Mouse (Mus musculus): Measurements from ENCODE around the gene Cyp2t4.

Cyp2t4 gene

DNA sequence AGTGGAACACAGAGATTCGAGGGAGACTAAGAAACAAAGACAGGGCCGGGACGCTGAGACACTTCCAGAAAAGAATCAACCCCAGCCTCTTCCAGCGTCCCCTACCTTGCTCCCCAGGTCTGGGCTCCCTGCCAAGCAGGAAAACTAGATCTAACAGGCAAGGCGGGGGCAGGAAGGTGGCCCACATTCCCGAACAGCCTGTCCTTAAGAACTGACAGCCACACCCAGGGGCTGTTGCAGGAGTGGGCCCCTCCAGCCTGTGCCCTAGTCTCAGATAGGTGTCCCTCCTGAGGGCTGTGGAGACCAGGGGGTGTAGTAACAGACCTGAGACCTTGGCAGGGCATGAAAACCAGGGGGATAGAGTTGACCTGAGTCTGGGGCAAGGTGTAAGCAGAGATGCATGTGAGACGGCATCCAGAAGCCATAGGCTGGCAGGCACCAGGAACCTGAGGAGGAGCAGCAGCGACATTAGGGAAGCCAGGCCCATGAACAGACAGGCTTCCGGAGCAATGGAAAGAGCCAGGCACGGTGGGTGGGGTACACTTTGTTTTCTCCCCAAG is at the start of gene Cyp2t4:
Cyp2t4 (plus strand) TSS at position 510 of the 560 bp plus-strand sequence.
- in situ Hi-C loops (cut with MboI; ENCODE audit: unreplicated experiment in 2 of 2): loop anchor here in 1 of 2 experiments (25.0 kb wide), 1 partner anchor 1034 kb away; the partner anchor contains the start of gene Dyrk1b

GRCm38 (mm10) chr7:27104882-27105281 is 48.6 kb upstream of the Cyp2t4 start:
- in situ Hi-C loops (cut with MboI; ENCODE audit: unreplicated experiment in 2 of 2): no loop called here

GRCm38 (mm10) chr7:27110327-27110726 is 43.2 kb upstream of the Cyp2t4 start:
- in situ Hi-C loops (cut with MboI; ENCODE audit: unreplicated experiment in 2 of 2): no loop called here

DNA sequence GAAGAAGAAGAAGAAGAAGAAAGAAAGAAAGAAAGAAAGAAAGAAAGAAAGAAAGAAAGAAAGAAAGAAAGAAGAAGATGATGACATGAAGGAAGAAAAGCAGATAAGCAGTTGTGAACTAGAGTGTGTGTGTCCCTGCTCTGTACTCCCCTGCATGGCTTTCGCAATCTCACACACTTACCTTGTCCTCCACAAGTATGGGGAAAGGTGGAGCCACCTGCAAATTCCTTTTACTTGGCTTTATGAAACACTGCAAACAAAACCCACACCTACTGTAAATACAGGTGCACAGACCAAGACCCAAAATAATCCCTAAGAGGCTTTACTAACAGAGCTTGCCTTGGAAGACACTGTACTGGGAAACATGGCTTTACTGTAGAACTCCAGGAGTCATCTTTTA is 42.5 kb upstream of the Cyp2t4 start:
- in situ Hi-C loops (cut with MboI; ENCODE audit: unreplicated experiment in 2 of 2): no loop called here

DNA sequence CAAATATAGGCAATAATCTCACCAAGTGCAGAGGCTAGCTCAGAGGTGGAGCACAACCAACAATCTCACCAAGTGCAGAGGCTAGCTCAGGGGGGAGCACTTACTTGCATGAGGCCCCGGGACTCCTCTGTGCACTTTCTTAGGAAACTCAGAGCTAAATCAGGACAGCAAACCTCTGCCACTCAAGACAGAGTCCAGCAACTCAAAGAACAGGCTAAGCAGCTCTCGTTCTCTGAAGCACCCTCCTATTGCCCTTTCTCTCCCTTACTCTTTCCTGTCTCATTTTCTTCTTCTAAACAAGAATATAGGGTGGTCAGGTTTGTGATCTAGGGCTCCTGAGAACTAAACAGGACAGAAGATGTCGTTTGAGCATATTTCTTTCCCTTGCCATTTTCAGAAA is 41.5 kb upstream of the Cyp2t4 start:
- in situ Hi-C loops (cut with MboI; ENCODE audit: unreplicated experiment in 2 of 2): no loop called here

DNA sequence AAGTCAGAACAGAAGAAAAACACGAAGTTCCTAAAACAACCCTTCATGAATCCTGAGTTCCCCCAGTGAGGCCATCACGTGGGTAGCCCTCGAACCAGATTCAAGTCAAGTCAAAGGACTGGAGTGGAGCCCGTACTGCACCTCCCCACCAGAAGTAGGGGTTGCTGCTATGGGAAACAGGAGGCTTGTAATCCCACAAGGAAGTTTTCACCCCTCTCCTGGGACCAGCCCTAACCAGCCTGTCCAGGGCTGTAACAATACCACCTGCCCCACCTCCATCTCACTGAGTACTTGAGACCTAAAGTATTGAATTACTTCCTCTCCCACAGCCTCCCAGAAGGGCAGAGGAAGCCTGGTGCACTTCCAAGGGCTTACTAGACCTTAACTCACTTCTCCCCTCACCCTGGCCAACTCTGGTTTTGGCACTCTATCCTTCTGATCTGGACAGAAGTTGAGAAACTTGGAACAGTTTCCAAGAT is 35.4 kb upstream of the Cyp2t4 start:
- in situ Hi-C loops (cut with MboI; ENCODE audit: unreplicated experiment in 2 of 2): no loop called here

- in situ Hi-C loops (cut with MboI; ENCODE audit: unreplicated experiment in 2 of 2): no loop called here
Measured at GRCm38 (mm10) chr7:27119676-27120075, 33.8 kb upstream of the Cyp2t4 start, which contains the start of gene Cyp2f2. Gene Cyp2f2 (plus strand): TSS chr7:27119909.

DNA sequence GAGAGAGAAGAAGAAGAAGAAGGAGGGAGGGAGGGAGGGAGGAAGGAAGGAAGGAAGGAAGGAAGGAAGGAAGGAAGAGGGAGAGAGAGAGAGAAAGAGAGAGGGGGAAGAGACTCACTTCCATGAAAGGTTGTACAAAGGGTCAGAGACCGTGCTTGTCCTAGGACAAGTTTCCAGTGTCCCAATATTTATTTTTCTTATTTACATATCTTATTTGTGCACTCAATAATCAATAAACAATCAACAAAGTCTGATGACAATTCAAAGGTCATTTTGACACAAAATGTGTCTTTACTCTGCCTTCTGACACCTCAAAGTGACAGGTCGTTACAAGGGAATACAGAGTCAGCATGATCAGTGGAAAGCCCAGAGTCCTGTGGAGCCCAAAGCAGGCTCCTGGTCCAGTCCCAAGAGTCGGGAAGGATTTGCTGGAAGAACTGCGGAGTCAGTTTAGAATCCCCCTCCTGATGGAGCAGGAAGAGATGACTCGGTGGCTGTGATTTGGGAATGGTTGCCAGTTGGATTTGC is 29.1 kb upstream of the Cyp2t4 start:
- in situ Hi-C loops (cut with MboI; ENCODE audit: unreplicated experiment in 2 of 2): no loop called here

GRCm38 (mm10) chr7:27124969-27125368 is 28.5 kb upstream of the Cyp2t4 start:
- in situ Hi-C loops (cut with MboI; ENCODE audit: unreplicated experiment in 2 of 2): loop anchor here (25.0 kb wide), 2 partner anchors 313 to 1363 kb away; partner anchors contain the start of genes Cyp2g1 (in 1 of the 2) and Hnrnpul1 (in 1 of the 2)

DNA sequence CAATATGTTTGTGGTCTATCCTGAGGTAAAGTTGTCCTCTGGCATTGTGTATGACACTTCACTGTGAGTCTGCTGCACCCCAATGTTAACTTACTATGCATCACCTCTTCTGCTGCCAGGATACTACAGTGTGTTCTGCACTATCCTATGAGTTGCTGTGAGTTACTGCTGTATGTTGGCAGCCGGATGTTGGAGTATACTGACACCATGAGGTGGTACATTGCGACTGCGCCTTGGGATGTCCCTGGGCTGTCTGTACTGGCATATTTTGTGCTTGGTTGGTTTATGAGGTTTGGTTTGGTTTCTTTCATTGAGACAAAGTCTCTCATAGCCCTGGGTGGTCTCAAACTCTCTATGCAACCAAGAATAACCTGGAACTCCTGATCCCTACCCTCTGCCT is 25.4 kb upstream of the Cyp2t4 start:
- in situ Hi-C loops (cut with MboI; ENCODE audit: unreplicated experiment in 2 of 2): loop anchor here (25.0 kb wide), 2 partner anchors 316 to 1366 kb away; partner anchors contain the start of genes Cyp2g1 (in 1 of the 2) and Hnrnpul1 (in 1 of the 2)

DNA sequence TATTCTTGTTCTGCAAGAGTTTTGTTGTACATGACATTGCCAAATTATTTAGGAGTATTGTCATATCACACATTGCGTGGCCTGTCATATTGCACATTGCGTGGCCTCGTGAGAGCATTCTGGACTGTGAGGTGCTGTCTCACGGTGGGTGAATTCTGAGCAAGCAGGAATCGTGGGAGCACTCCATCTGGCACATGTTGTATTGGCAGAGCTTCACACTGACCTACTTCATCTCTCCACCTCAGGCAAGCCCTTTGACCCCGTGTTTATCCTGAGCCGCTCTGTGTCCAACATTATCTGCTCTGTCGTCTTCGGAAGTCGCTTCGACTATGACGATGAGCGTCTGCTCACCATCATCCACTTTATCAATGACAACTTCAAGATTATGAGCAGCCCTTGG is 24.6 kb upstream of the Cyp2t4 start:
- in situ Hi-C loops (cut with MboI; ENCODE audit: unreplicated experiment in 2 of 2): loop anchor here (25.0 kb wide), 2 partner anchors 317 to 1367 kb away; partner anchors contain the start of genes Cyp2g1 (in 1 of the 2) and Hnrnpul1 (in 1 of the 2)

DNA sequence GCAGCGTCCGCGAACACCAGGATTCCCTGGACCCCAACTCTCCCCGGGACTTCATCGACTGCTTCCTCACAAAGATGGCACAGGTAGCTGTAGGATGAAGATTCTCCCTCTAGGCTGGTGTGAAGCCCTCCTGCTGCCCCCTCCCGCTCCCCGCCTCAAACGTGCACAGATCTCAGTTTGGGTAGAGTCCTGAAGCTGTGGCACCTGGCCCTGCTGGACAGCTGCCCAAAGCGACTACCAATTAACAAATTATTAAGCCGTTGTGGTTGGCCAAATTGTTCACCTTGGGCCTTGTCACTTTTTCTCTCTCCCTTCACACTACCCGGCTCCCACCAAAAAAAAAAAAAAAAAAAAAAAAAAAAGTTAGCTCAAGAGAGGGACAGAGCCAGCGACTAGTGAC is 23.7 kb upstream of the Cyp2t4 start:
- in situ Hi-C loops (cut with MboI; ENCODE audit: unreplicated experiment in 2 of 2): loop anchor here (25.0 kb wide), 2 partner anchors 318 to 1368 kb away; partner anchors contain the start of genes Cyp2g1 (in 1 of the 2) and Hnrnpul1 (in 1 of the 2)

- in situ Hi-C loops (cut with MboI; ENCODE audit: unreplicated experiment in 2 of 2): loop anchor here (25.0 kb wide), 2 partner anchors 318 to 1368 kb away; partner anchors contain the start of genes Cyp2g1 (in 1 of the 2) and Hnrnpul1 (in 1 of the 2)
Measured at GRCm38 (mm10) chr7:27130521-27131370, 22.8 kb upstream of the Cyp2t4 start.

DNA sequence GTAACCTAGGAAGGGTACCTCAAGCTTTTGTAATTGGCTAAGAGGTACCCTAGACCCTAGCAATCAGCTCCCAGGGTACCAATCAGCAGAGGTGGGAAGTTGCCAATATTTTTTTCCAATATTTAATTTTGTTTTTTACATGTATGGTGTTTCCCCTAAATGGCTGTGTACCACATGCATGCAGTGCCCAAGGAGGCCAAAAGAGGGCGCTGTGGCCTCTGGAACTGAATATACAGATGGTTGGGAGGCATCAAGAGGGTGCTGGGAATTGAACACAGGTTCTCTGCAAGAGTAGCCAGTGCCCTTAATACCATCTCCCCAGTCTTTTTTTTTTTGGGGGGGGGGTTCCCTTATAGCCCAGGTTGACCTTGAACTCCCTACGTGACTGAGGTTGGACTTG is 22.1 kb upstream of the Cyp2t4 start:
- in situ Hi-C loops (cut with MboI; ENCODE audit: unreplicated experiment in 2 of 2): loop anchor here (25.0 kb wide), 2 partner anchors 319 to 1369 kb away; partner anchors contain the start of genes Cyp2g1 (in 1 of the 2) and Hnrnpul1 (in 1 of the 2)

- in situ Hi-C loops (cut with MboI; ENCODE audit: unreplicated experiment in 2 of 2): loop anchor here (25.0 kb wide), 2 partner anchors 320 to 1370 kb away; partner anchors contain the start of genes Cyp2g1 (in 1 of the 2) and Hnrnpul1 (in 1 of the 2)
Measured at GRCm38 (mm10) chr7:27132588-27132987, 20.9 kb upstream of the Cyp2t4 start.

DNA sequence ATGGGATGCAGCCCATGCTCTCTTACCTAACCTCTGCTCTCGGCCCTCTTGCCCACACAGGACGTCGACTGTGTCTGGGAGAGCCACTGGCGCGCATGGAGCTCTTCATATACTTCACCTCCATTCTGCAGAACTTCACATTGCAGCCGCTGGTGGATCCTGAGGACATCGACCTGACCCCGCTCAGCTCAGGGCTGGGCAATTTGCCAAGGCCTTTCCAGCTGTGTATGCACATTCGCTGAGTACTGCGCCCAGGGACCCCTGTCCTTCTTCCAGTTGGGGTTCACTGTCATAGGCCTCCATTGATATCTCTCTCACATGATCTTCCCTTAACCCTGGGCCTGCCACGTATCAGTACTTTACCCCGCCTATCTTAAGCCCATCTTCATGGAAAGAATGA is 20.4 kb upstream of the Cyp2t4 start:
- in situ Hi-C loops (cut with MboI; ENCODE audit: unreplicated experiment in 2 of 2): loop anchor here (25.0 kb wide), 2 partner anchors 321 to 1371 kb away; partner anchors contain the start of genes Cyp2g1 (in 1 of the 2) and Hnrnpul1 (in 1 of the 2)

GRCm38 (mm10) chr7:27133757-27134156 is 19.8 kb upstream of the Cyp2t4 start:
- in situ Hi-C loops (cut with MboI; ENCODE audit: unreplicated experiment in 2 of 2): loop anchor here (25.0 kb wide), 2 partner anchors 321 to 1371 kb away; partner anchors contain the start of genes Cyp2g1 (in 1 of the 2) and Hnrnpul1 (in 1 of the 2)

DNA sequence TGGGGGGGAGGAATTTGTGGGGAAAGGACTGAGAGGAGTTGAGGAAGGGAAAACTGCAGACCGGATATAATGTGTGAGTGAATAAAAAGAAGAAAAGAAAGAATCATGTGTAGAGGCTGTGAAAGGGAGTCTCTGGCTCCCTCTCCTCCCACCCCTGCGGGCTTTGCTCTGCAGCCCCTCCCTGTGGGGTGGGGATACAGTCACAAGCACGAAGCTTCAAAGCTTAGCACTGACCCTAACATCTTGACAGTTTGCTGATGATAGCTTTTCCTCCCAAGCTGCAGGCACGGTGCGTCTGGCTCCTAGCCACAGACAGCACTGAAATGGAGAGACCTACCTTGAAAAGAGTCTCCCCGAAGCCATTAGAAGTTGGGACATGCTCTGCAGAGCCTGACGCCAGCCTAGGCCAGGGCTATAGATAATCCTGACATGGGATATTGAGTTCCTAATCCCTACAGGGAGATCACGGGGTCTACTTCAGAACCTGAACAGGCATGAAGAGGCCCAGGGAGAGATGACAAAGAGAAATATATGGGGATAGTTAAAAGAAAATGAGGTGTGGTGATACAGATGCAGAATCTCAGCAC is 17.0 kb upstream of the Cyp2t4 start:
- in situ Hi-C loops (cut with MboI; ENCODE audit: unreplicated experiment in 2 of 2): loop anchor here (25.0 kb wide), 2 partner anchors 324 to 1374 kb away; partner anchors contain the start of genes Cyp2g1 (in 1 of the 2) and Hnrnpul1 (in 1 of the 2)

DNA sequence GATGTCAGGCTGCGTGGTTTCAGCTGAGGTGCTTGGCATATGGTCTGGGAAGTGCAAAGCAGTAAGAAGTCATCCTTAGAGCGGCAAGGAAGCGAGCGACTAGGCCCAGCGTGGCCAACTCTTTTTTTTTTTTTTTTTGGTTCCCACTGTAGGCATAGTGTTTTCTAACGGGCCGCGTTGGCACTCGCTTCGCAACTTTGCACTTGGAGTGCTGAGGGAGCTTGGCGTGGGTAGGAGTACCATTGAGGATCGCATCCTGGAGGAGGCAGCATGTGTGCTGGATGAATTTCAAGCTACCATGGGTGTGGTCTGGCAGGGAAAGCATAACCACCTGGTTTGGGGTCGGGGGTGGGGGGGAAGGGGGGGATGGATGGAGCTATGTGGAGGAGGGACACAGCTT is 2.5 kb downstream of the Cyp2t4 start:
- in situ Hi-C loops (cut with MboI; ENCODE audit: unreplicated experiment in 2 of 2): loop anchor here in 1 of 2 experiments (25.0 kb wide), 1 partner anchor 1031 kb away; the partner anchor contains the start of gene Dyrk1b

DNA sequence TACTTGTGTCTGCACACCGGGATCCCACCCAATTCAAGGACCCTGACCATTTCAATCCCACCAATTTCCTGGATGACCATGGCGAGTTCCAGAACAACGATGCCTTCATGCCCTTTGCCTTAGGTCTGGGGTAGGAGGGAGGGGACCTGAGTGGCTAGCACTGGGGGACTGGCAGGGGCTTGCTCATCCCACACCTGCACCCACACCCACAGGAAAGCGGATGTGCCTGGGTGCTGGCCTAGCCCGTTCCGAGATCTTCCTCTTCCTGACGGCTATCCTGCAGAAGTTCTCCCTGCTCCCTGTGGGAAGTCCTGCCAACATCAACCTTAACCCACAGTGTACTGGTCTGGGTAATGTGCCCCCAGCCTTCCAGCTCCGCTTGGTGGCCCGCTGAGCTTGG is 4.7 kb downstream of the Cyp2t4 start:
- in situ Hi-C loops (cut with MboI; ENCODE audit: unreplicated experiment in 2 of 2): loop anchor here in 1 of 2 experiments (25.0 kb wide), 1 partner anchor 1029 kb away; the partner anchor contains the start of gene Dyrk1b
